Mouse (Mus musculus) kidney, postnatal 0 days (tissue): ENCODE data around the gene Ttc1. TPM values are rescaled to one million over a fixed set of nuclear protein-coding genes. Genes with fewer than 3 reads are reported as not detected.

Experiments
- ATAC-seq: fragments of 200-750 bp; cut with Nextera tagmentation; replicated peaks from 2 replicates; pipeline ENCODE4 v1.8.0; 2017; ENCODE audit warnings: low read depth, moderate number of reproducible peaks, moderate TSS enrichment, moderate library complexity; ENCODE audit not compliant: low FRiP score
- DNase-seq: peaks from one replicate; pipeline ENCODE4 v3.0.0-alpha.2; 2016; ENCODE audit warnings: low spot score
- H3K27ac ChIP-seq: fragments of 300-500 bp; sonication (generic); 2 replicates; pipeline ENCODE4 v1.5.1; 2014; ENCODE audit warnings: mild to moderate bottlenecking
- H3K27me3 ChIP-seq: fragments of 300-500 bp; sonication (generic); 2 replicates; pipeline ENCODE4 v1.6.1; 2014; ENCODE audit warnings: low read length, mixed read lengths; ENCODE audit not compliant: insufficient read depth
- H3K36me3 ChIP-seq: fragments of 300-500 bp; sonication (generic); 2 replicates; pipeline ENCODE4 v1.6.1; 2014; ENCODE audit warnings: low read length, mixed read lengths; ENCODE audit not compliant: insufficient read depth
- H3K4me1 ChIP-seq: fragments of 300-500 bp; sonication (generic); replicated peaks from 2 replicates; pipeline ENCODE4 v1.6.1; 2014; ENCODE audit warnings: antibody characterized with exemption, low read length, mixed read lengths; ENCODE audit not compliant: insufficient read depth
- H3K4me2 ChIP-seq: fragments of 300-500 bp; sonication (generic); 2 replicates; pipeline ENCODE4 v1.6.1; 2014; ENCODE audit warnings: mild to moderate bottlenecking, low read length, moderate library complexity, mixed read lengths
- H3K4me3 ChIP-seq: fragments of 300-500 bp; sonication (generic); replicated peaks from 2 replicates; pipeline ENCODE4 v1.5.1; 2014; ENCODE audit warnings: low read depth, low read length
- H3K9ac ChIP-seq: fragments of 300-500 bp; sonication (generic); 2 replicates; pipeline ENCODE4 v1.6.1; 2014; ENCODE audit warnings: low read depth, low read length
- H3K9me3 ChIP-seq: fragments of 300-500 bp; sonication (generic); replicated peaks from 2 replicates; pipeline ENCODE4 v1.6.1; 2016; ENCODE audit warnings: low read length, inconsistent platforms, mixed read lengths
- CTCF ChIP-seq: IDR thresholded peaks from 2 replicates; pipeline ENCODE4 v1.5.1; 2016; ENCODE audit warnings: antibody characterized with exemption, low read depth, mild to moderate bottlenecking, moderate library complexity
- WGBS: fragments of 180-500 bp; shearing (Covaris S2); extraction: QIAGEN DNeasy Blood & Tissue Kit; methylation state at CpG from one replicate; pipeline ENCODE4 v1.1.7; 2014; 5-methylcytosine and 5-hydroxymethylcytosine counted together
- polyA plus RNA-seq: library from polyadenylated mRNA; unstranded; fragments of >200 nt; fragmentation: Nextera tagmentation; extraction: Ambion mirVana; gene quantifications from 2 replicates; pipeline ENCODE4 v1.2.1, GENCODE M21; 2015

Gene Ttc1
- polyA plus RNA-seq, 1 experiment from 2014 or later, result 77.6 TPM

- H3K4me2 ChIP-seq, result no peak overlapping the region
- over 99% methylated on average over 4 of the region's 4 CpGs for WGBS
- H3K4me1 ChIP-seq, result no peaks in the 10 kb centered on the region
- ATAC-seq, result no peak
- H3K27ac ChIP-seq, result no peak overlapping the region
- TF ChIP-seq CTCF, result no peak
- H3K27me3 ChIP-seq, result no peaks in the 10 kb centered on the region
- H3K9me3 ChIP-seq, result no peaks in the 10 kb centered on the region
- H3K4me3 ChIP-seq, result no peak overlapping the region
- no peak overlapping the region for H3K9ac ChIP-seq
- peaks cover 4% of the 10 kb centered on the region; the same call in 1 of the 2 replicates for H3K36me3 ChIP-seq
- no peak for DNase-seq
These were observed 35.6 kb downstream of the Ttc1 start for GRCm38 (mm10) chr11:43712178-43712577.

DNA sequence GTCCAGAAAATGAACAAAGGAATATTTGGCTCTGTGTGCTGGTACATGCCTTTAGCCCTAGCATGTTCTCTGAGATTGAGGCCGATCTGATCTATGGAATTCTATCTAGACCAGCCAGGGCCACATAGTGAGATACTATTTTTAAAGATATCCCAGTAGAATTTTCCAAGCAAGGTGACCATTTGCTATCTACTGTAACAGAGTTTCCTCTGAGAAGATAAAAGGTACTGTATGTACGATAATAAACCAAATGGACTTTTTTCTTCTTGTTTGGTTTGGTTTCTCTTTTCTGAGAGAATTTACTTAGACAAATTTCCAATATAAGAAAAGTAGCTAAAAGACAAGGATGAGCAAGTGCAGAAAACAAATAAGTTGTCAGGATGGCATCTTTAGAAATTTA lies 39.4 kb downstream of the Ttc1 start:
- ATAC-seq, result no peak
- whole genome bisulfite sequencing, result 91% methylated on average over 2 of the region's 2 CpGs
- no peak for TF ChIP-seq CTCF
- no peak for DNase-seq
- Histone ChIP-seq H3K9ac (no peak overlapping the region), H3K27me3 (no peaks in the 10 kb centered on the region), H3K4me3 (no peak overlapping the region), H3K9me3 (no peaks in the 10 kb centered on the region), H3K27ac (no peak overlapping the region), H3K4me1 (no peaks in the 10 kb centered on the region), H3K36me3 (peaks cover 20% of the 10 kb centered on the region), H3K4me2 (no peak overlapping the region)

DNA sequence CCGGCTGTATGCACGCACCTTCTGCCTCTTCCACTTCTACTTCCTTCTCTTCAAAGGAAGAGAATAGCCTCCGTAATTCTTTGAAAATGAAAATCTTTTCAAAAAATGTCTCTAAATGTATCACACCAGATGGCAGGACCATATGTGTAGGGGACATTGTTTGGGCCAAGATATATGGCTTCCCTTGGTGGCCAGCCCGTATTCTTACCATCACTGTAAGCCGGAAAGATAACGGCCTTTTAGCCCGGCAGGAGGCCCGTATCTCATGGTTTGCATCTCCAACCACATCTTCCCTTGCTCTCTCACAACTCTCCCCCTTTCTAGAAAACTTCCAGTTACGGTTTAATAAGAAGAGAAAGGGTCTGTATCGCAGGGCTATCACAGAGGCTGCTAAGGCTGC lies 42.1 kb downstream of the Ttc1 start:
- no peak for ATAC-seq

DNA sequence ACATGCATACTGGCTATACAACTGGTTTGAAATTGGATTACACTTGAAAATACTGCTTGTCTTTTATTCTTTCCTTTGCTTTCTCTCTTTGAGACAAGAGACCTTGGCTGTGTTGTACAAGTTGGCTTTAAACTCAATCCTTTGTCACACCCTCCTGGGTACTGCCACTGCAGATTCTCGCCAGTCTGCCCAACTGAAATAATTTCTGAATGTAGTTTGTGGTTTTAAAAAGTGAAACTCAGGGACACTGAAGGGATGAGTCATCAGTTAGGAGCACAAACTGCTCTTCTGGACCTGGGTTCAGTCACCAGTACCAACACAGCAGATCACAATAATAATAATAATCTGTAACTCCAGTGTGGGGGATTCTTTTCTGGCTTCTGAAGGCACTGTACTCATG lies 44.3 kb downstream of the Ttc1 start:
- no peak for ATAC-seq

More for the DNA sequence above, 42.1 kb downstream of the Ttc1 start:
- no peaks in the 10 kb centered on the region for H3K27me3 ChIP-seq
- no peak for DNase-seq
- no peaks in the 10 kb centered on the region for H3K9me3 ChIP-seq
- no peaks in the 10 kb centered on the region for H3K4me1 ChIP-seq
- WGBS, result 93% methylated on average over 10 of the region's 10 CpGs
- H3K9ac ChIP-seq, result no peak overlapping the region
- H3K4me3 ChIP-seq, result no peak overlapping the region
- no peak overlapping the region for H3K4me2 ChIP-seq
- H3K36me3 ChIP-seq, result peaks cover 20% of the 10 kb centered on the region
- no peak for TF ChIP-seq CTCF
- H3K27ac ChIP-seq, result no peak overlapping the region

DNA sequence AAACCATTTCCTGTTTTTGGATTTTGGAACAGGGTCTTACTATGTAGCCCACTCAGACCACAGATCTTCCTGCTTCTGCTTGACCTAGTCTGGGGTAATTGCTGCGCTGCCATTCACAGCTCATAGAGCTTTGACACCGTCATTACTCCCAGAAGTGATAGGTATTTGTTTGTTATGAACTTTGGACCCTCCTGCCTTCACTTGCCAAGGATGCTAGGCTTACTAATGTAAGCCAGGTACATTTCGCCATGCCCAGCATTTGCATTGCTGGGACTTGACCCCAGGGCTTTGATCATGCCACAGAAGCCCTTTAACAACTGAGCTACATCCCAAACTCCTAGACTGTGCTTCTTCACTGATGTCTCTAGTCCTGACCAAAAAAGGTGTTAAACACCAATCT lies 47.5 kb downstream of the Ttc1 start:
- H3K4me1 ChIP-seq, result no peaks in the 10 kb centered on the region
- DNase-seq (no peak), ATAC-seq (no peak)
- H3K27me3 ChIP-seq, result no peaks in the 10 kb centered on the region
- 92% methylated on average over 3 of the region's 3 CpGs for WGBS
- no peak overlapping the region for H3K4me2 ChIP-seq
- no peaks in the 10 kb centered on the region for H3K9me3 ChIP-seq
- H3K4me3 ChIP-seq, result no peak overlapping the region
- H3K9ac ChIP-seq, result no peak overlapping the region
- no peak overlapping the region for H3K27ac ChIP-seq
- H3K36me3 ChIP-seq, result peaks cover 20% of the 10 kb centered on the region
- no peak for TF ChIP-seq CTCF

More for the DNA sequence above, 44.3 kb downstream of the Ttc1 start:
- H3K9ac ChIP-seq, result no peak overlapping the region
- H3K27ac ChIP-seq, result no peak overlapping the region
- no peaks in the 10 kb centered on the region for H3K27me3 ChIP-seq
- H3K4me3 ChIP-seq, result no peak overlapping the region
- H3K9me3 ChIP-seq, result no peaks in the 10 kb centered on the region
- whole genome bisulfite sequencing, result 84% methylated on average over 1 of the region's 1 CpGs
- H3K36me3 ChIP-seq, result peaks cover 24% of the 10 kb centered on the region
- TF ChIP-seq CTCF, result no peak
- H3K4me2 ChIP-seq, result no peak overlapping the region
- DNase-seq, result no peak
- no peaks in the 10 kb centered on the region for H3K4me1 ChIP-seq

- no peak overlapping the region for H3K4me3 ChIP-seq
- DNase-seq (peak; percentile 45), ATAC-seq (no peak)
- H3K4me1 ChIP-seq, result no peaks in the 10 kb centered on the region
- H3K27ac ChIP-seq, result no peak overlapping the region
- TF ChIP-seq CTCF, result 0 out of 2 replicates have a peak, but pooled peaks have one; percentile 15
- peaks cover 12% of the 10 kb centered on the region for H3K36me3 ChIP-seq
- no peak overlapping the region for H3K4me2 ChIP-seq
- WGBS, result 45% methylated on average over 5 of the region's 5 CpGs
- no peaks in the 10 kb centered on the region for H3K9me3 ChIP-seq
- H3K9ac ChIP-seq, result no peak overlapping the region
- no peaks in the 10 kb centered on the region for H3K27me3 ChIP-seq
These were observed 49.2 kb downstream of the Ttc1 start for GRCm38 (mm10) chr11:43698621-43699020.

- Histone ChIP-seq H3K4me2 (no peak overlapping the region), H3K27me3 (no peaks in the 10 kb centered on the region), H3K27ac (no peak overlapping the region), H3K9ac (no peak overlapping the region), H3K4me3 (no peak overlapping the region), H3K36me3 (peaks cover 26% of the 10 kb centered on the region), H3K4me1 (no peaks in the 10 kb centered on the region), H3K9me3 (no peaks in the 10 kb centered on the region)
- DNase-seq (no peak), ATAC-seq (no peak)
- 91% methylated on average over 4 of the region's 4 CpGs for WGBS
- TF ChIP-seq CTCF, result no peak
These were observed 51.2 kb downstream of the Ttc1 start for GRCm38 (mm10) chr11:43696623-43697022.
